Mouse (Mus musculus): Measurements from ENCODE around the gene Fam114a2. TPM values are rescaled to one million over a fixed set of nuclear protein-coding genes. Genes with fewer than 3 reads are reported as not detected.

Gene Fam114a2
- polyA plus RNA-seq, 1 experiment from 2014 or later, result 86.1 TPM

DNA sequence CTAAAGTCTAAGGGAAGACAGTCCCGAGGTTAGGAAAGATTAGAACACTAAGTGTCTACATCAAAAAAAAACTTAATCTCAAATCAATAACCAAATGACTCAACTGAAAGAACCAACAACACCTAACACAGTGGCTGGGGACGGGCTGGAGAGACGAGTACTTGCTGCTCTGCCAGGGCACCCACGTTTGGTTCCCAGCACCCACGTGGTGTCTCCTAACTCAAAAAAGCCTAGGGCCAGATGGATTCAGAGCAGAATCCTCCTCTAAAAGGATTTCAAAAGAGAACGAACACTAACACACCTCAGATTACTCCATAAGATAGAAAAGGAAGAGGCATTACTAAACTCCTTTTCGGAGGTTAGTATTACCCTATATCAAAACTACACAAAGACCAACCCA is 47.4 kb downstream of the Fam114a2 start:
- Histone ChIP-seq H3K9ac (no peak overlapping the region), H3K9me3 (replicated peaks) (no peaks in the 10 kb centered on the region), H3K27ac (replicated peaks) (no peak overlapping the region), H3K4me3 (replicated peaks) (no peak overlapping the region), H3K4me1 (no peaks in the 10 kb centered on the region), H3K36me3 (no peaks in the 10 kb centered on the region), H3K27me3 (no peaks in the 10 kb centered on the region), H3K4me2 (replicated peaks) (no peak overlapping the region)
- no peak for ATAC-seq (ENCODE audit: insufficient number of reproducible peaks, low FRiP score, low TSS enrichment, low read depth)
- 79% methylated on average over 7 of the region's 7 CpGs for WGBS

DNA sequence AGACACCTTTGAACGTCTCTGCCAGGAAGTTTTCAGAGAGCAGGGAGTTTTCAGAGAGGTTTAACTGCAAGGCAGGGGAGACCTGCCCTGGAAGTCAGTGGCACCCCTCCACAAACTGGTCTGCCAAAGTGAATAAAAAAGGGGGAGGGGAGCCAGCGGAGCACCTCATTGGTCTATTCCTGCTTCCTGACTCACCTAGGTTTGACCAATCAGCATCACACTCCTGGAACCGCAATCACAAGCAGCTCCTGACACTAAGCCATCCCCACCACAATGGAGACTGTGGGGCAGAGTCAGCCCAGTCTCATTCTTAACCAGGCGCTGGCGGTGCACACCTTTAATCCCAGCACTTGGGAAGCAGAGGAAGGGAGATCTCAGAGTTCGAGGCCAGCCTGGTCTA is 48.4 kb downstream of the Fam114a2 start:
- no peaks in the 10 kb centered on the region for H3K36me3 ChIP-seq
- H3K9ac ChIP-seq, result no peak overlapping the region
- no peak overlapping the region for H3K4me2 ChIP-seq (replicated peaks)
- H3K4me1 ChIP-seq, result no peaks in the 10 kb centered on the region
- H3K4me3 ChIP-seq (replicated peaks), result no peak overlapping the region
- 39% methylated on average over 6 of the region's 6 CpGs for WGBS
- no peaks in the 10 kb centered on the region for H3K9me3 ChIP-seq (replicated peaks)
- ATAC-seq (ENCODE audit: insufficient number of reproducible peaks, low FRiP score, low TSS enrichment, low read depth), result no peak
- H3K27me3 ChIP-seq, result no peaks in the 10 kb centered on the region
- H3K27ac ChIP-seq (replicated peaks), result no peak overlapping the region

DNA sequence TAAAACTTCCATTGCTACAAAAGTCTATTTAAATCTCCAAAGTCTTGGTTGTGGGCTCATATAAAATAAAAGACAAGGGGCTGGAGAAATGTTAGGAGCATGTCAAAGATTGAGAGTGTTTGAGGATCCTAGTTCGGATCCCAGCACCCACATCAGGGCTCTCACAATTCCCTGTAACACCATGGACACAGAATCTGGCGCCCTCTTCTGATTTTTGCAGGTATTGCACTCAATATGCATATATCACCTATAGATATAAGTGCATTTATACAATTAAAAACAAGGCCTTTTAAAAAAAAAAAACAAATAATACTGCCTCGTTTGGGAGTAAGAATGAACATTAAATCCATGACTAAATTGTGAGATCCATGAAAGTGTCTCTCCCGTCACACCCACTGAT is 49.7 kb downstream of the Fam114a2 start:
- Histone ChIP-seq H3K9ac (no peak overlapping the region), H3K4me2 (replicated peaks) (no peak overlapping the region), H3K27me3 (no peaks in the 10 kb centered on the region), H3K4me3 (replicated peaks) (no peak overlapping the region), H3K27ac (replicated peaks) (no peak overlapping the region), H3K36me3 (no peaks in the 10 kb centered on the region), H3K9me3 (replicated peaks) (no peaks in the 10 kb centered on the region), H3K4me1 (no peaks in the 10 kb centered on the region)
- WGBS, result 73% methylated on average over 4 of the region's 4 CpGs
- ATAC-seq (ENCODE audit: insufficient number of reproducible peaks, low FRiP score, low TSS enrichment, low read depth), result no peak

DNA sequence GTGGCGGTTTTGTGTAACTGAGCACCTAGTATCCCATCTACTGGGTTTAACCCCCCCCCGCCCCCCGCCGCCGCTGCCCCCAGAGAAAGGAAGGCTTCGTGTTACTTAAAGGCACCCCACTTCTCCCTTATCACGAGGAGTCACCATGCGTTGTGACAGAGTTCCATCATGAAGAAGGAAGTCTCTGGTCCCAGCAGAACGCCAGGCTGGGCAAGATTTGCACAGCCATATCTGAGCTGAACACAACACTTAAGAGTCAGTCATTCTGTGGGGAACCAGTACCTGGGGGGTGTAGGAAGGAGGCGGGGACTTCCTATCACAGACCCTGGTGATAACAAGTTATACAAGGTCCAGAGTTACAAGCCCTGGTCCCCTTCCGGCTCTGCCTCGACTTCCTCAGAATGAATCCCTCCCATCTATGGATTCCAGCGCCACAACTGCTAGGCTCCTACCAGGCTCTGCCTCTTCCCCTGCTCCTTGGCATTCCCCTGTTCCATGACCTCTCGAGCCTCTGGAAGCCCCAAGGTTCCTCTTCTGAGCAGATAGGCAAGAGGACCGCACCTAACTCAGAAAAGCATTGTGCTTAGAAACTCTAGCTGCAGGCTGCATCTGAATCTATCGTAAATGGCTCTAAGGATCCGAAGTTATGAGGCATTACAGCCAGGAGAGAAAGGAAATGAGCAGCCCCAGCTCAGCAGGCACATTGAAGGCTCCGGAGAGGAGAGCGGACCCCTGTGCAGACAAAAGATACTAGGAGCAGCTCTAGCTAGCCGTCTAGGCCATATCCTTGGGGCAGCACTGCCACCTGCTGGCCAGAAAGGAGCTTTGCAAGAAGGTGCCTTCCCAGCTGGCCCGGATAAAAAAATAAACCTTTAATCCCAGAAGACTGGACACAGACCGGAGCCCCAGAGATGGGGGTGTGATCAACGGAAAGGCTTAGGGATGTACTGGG is 51.0 kb downstream of the Fam114a2 start:
- H3K4me1 ChIP-seq, result no peaks in the 10 kb centered on the region
- H3K4me2 ChIP-seq (replicated peaks), result 0 out of 2 replicates have a peak overlapping the region, but pooled peaks have one; percentile 8
- no peaks in the 10 kb centered on the region for H3K36me3 ChIP-seq
- H3K9ac ChIP-seq, result no peak overlapping the region
- no peaks in the 10 kb centered on the region for H3K27me3 ChIP-seq
- no peak overlapping the region for H3K4me3 ChIP-seq (replicated peaks)
- H3K27ac ChIP-seq (replicated peaks), result no peak overlapping the region
- no peaks in the 10 kb centered on the region for H3K9me3 ChIP-seq (replicated peaks)
- WGBS, result 51% methylated on average over 23 of the region's 23 CpGs
- ATAC-seq (ENCODE audit: insufficient number of reproducible peaks, low FRiP score, low TSS enrichment, low read depth), result no peak

DNA sequence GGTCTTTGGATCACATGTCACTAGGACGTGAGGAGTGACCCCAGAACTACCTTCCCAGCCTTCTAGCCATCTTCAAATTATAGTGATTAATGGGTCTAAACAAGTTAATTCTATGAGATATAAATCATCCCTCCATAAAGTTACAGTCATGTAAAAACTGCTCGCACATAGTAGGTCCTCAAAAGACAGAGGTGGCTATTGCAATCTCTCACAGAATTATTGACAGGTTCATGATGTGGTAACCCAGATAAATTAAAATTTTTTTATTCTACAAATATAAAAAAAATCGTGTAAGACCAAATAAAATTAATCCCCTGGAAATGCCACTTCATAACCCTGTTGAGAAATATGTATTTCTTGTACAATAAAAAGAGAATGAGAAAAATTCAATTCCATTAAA is 52.6 kb downstream of the Fam114a2 start:
- Histone ChIP-seq H3K4me2 (replicated peaks) (no peak overlapping the region), H3K27ac (replicated peaks) (no peak overlapping the region), H3K9me3 (replicated peaks) (no peaks in the 10 kb centered on the region), H3K9ac (no peak overlapping the region), H3K27me3 (no peaks in the 10 kb centered on the region), H3K36me3 (no peaks in the 10 kb centered on the region), H3K4me1 (no peaks in the 10 kb centered on the region), H3K4me3 (replicated peaks) (no peak overlapping the region)
- WGBS, result 68% methylated on average over 3 of the region's 3 CpGs
- ATAC-seq (ENCODE audit: insufficient number of reproducible peaks, low FRiP score, low TSS enrichment, low read depth), result no peak

DNA sequence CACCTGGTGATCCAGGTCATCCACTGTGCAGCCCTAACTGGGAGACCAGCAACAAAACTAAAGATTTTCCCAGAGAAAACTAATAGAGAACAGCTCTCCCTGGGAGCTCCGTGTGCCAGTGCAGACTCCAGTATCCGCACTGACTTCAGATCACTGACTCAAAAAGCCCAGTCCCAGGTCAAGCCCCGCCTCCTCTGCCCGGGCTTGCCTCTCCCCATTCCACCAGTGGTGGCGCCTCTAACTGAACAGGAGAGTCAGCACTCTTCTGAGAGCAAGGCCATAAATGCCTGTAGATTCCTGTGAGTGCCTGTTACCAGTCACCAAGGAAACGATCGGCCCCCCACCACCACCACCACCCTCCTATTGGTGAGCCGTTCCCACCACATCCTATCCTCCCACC is 53.4 kb downstream of the Fam114a2 start:
- ATAC-seq (ENCODE audit: insufficient number of reproducible peaks, low FRiP score, low TSS enrichment, low read depth), result no peak
- Histone ChIP-seq H3K4me2 (replicated peaks) (no peak overlapping the region), H3K4me1 (no peaks in the 10 kb centered on the region), H3K9ac (no peak overlapping the region), H3K27ac (replicated peaks) (no peak overlapping the region), H3K36me3 (no peaks in the 10 kb centered on the region), H3K4me3 (replicated peaks) (no peak overlapping the region), H3K27me3 (no peaks in the 10 kb centered on the region), H3K9me3 (replicated peaks) (no peaks in the 10 kb centered on the region)
- WGBS, result 39% methylated on average over 8 of the region's 8 CpGs

DNA sequence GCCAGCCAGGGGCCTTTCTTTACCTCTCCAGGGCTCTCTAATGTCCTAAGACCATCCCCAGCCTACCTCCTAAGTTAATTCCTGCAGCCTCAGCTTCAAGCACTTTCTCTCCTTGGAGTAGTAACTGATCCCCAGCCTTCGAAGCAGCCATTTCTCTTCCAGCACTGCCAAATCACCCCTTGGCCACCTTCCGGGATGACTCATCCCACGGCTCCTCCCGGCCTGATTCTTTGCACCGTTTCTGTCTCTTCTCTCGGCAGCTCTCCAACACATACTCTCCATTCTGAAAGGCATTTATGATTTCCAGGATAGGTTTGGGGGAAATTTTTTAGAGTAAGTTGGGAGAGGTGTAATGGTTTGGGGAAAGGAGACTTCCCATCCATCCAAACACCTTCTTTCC is 58.7 kb downstream of the Fam114a2 start:
- Histone ChIP-seq H3K4me1 (no peaks in the 10 kb centered on the region), H3K4me3 (replicated peaks) (no peak overlapping the region), H3K27me3 (no peaks in the 10 kb centered on the region), H3K36me3 (no peaks in the 10 kb centered on the region), H3K4me2 (replicated peaks) (no peak overlapping the region), H3K9ac (no peak overlapping the region), H3K9me3 (replicated peaks) (no peaks in the 10 kb centered on the region), H3K27ac (replicated peaks) (no peak overlapping the region)
- WGBS, result 72% methylated on average over 6 of the region's 6 CpGs
- ATAC-seq (ENCODE audit: insufficient number of reproducible peaks, low FRiP score, low TSS enrichment, low read depth), result no peak

DNA sequence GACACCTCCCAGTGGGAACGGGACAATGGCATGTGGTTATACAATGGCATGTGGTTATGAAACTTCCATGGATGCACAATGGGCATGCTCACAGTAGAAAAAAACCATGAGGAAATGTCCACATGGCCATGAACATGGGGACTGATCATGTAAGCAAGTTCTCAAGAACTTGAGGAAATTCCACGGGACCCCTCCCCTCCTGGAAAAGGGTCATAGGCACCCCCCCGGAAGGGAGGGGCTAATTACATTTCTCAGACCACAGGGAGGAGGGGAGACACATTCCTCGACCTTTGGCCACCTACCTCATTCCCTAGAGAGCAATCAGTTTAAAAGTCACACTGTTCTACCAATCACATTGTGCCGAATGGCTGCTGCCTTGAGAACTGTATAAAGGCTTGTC is 64.0 kb downstream of the Fam114a2 start:
- Histone ChIP-seq H3K9ac (no peak overlapping the region), H3K4me1 (no peaks in the 10 kb centered on the region), H3K4me2 (replicated peaks) (no peak overlapping the region), H3K4me3 (replicated peaks) (no peak overlapping the region), H3K27ac (replicated peaks) (no peak overlapping the region), H3K36me3 (no peaks in the 10 kb centered on the region), H3K27me3 (no peaks in the 10 kb centered on the region), H3K9me3 (replicated peaks) (no peaks in the 10 kb centered on the region)
- no peak for ATAC-seq (ENCODE audit: insufficient number of reproducible peaks, low FRiP score, low TSS enrichment, low read depth)
- WGBS, result 40% methylated on average over 5 of the region's 5 CpGs

DNA sequence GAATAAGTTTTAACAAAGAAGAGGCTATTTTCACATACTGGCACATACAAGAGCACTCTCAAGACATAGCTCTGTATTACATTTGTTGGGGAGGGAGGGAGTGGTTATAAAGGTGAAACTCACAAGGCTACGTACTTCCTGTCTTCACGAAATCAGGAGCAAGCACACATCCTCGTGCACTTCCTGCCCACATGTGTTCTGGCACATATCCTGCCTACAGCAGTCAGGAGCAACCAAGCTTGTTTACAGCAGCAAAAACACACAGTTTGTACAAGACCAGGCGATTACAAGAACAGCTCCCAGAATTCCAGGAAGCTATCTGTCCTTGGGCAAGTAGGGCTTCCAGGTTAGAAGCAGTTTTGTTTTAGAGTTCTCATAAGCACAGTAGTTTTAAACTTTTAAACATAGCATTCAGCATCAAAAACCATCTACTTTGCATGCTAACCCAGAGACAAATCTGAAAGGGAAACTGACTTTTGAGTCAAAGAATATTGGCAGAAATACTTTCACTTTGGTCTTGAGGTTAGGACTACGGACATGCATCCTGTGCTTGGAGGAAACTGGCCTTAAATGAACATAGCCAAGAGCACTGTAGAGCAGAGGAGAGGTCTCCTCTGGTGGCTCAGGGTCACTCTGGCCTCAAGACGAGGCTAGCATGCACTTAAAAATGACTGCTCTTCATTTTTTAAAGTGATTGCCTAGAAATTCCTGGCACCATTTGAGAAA is 73.0 kb downstream of the Fam114a2 start:
- Histone ChIP-seq H3K27me3 (no peaks in the 10 kb centered on the region), H3K4me2 (replicated peaks) (no peak overlapping the region), H3K36me3 (no peaks in the 10 kb centered on the region), H3K4me1 (no peaks in the 10 kb centered on the region), H3K4me3 (replicated peaks) (no peak overlapping the region), H3K9ac (no peak overlapping the region), H3K9me3 (replicated peaks) (no peaks in the 10 kb centered on the region), H3K27ac (replicated peaks) (no peak overlapping the region)
- ATAC-seq (ENCODE audit: insufficient number of reproducible peaks, low FRiP score, low TSS enrichment, low read depth), result no peak
- WGBS, result 50% methylated on average over 6 of the region's 6 CpGs

DNA sequence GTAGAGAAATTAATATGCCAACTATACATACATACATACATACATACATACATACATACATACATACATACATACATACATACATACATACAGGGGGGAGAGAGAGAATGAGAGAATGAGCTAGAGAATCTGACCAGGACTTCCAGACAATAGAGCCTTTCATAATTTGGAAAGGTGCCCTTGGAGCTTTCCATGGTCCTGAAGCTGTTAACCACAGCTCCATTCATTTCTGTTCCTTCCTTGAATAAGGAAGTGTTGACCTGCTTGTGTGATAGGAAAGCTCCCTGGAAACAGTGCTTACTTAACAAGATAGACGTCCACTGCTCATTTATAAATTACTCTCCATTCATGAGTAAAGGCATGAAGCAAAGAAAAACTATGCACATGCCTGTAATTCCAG is 84.3 kb downstream of the Fam114a2 start:
- Histone ChIP-seq H3K9me3 (replicated peaks) (no peaks in the 10 kb centered on the region), H3K27me3 (no peaks in the 10 kb centered on the region), H3K4me1 (no peaks in the 10 kb centered on the region), H3K36me3 (no peaks in the 10 kb centered on the region), H3K4me3 (replicated peaks) (no peak overlapping the region), H3K4me2 (replicated peaks) (no peak overlapping the region), H3K9ac (no peak overlapping the region), H3K27ac (replicated peaks) (no peak overlapping the region)
- ATAC-seq (ENCODE audit: insufficient number of reproducible peaks, low FRiP score, low TSS enrichment, low read depth), result no peak
- WGBS, result 16% methylated on average over 1 of the region's 1 CpGs
